Mouse (Mus musculus): ENCODE data around the gene Maml2. TPM values are rescaled to one million over a fixed set of nuclear protein-coding genes. Genes with fewer than 3 reads are reported as not detected.

The Maml2 gene
- polyA plus RNA-seq, 1 experiment from 2014 or later, result 10.0 TPM

- H3K36me3 ChIP-seq (ENCODE audit: insufficient read depth, low read length), result no peaks in the 10 kb centered on the region
- no peak overlapping the region for H3K9ac ChIP-seq (ENCODE audit: low read depth, low read length)
- TF ChIP-seq CTCF (IDR thresholded peaks at IDR 0.05; ENCODE audit: low read depth), result no peak
- no peak overlapping the region for H3K4me2 ChIP-seq (ENCODE audit: low read length)
- H3K9me3 ChIP-seq (replicated peaks; ENCODE audit: low read length), result no peaks in the 10 kb centered on the region
- H3K4me1 ChIP-seq (replicated peaks; ENCODE audit: insufficient read depth, low read length), result peaks cover 19% of the 10 kb centered on the region; the same call in 1 of the 2 replicates
- no peak overlapping the region for H3K27ac ChIP-seq
- 25% methylated on average over 5 of the region's 5 CpGs for WGBS
- ATAC-seq (replicated peaks; ENCODE audit: low FRiP score, low read depth) (0 out of 2 replicates have a peak, but pooled peaks have one; percentile 36), DNase-seq (ENCODE audit: low spot score) (no peak)
- no peak overlapping the region for H3K4me3 ChIP-seq (replicated peaks; ENCODE audit: low read depth, low read length)
- no peaks in the 10 kb centered on the region for H3K27me3 ChIP-seq (ENCODE audit: insufficient read depth, low read length)
Measured at GRCm38 (mm10) chr9:13513135-13513534, 215.4 kb downstream of the Maml2 start.

GRCm38 (mm10) chr9:13514435-13514834 lies 216.7 kb downstream of the Maml2 start:
- no peaks in the 10 kb centered on the region for H3K36me3 ChIP-seq (ENCODE audit: insufficient read depth, low read length)
- H3K9me3 ChIP-seq (replicated peaks; ENCODE audit: low read length), result no peaks in the 10 kb centered on the region
- H3K4me3 ChIP-seq (replicated peaks; ENCODE audit: low read depth, low read length), result no peak overlapping the region
- no peaks in the 10 kb centered on the region for H3K27me3 ChIP-seq (ENCODE audit: insufficient read depth, low read length)
- DNase-seq (ENCODE audit: low spot score), result no peak
- H3K9ac ChIP-seq (ENCODE audit: low read depth, low read length), result no peak overlapping the region
- H3K27ac ChIP-seq, result no peak overlapping the region
- no peak overlapping the region for H3K4me2 ChIP-seq (ENCODE audit: low read length)
- no peak for TF ChIP-seq CTCF (IDR thresholded peaks at IDR 0.05; ENCODE audit: low read depth)
- peaks cover 15% of the 10 kb centered on the region; the same call in 1 of the 2 replicates for H3K4me1 ChIP-seq (replicated peaks; ENCODE audit: insufficient read depth, low read length)
- no peak for ATAC-seq (replicated peaks; ENCODE audit: low FRiP score, low read depth)

- TF ChIP-seq CTCF (IDR thresholded peaks at IDR 0.05; ENCODE audit: low read depth), result no peak
- no peaks in the 10 kb centered on the region for H3K9me3 ChIP-seq (replicated peaks; ENCODE audit: low read length)
- no peak overlapping the region for H3K9ac ChIP-seq (ENCODE audit: low read depth, low read length)
- no peak overlapping the region for H3K4me2 ChIP-seq (ENCODE audit: low read length)
- peaks cover 10% of the 10 kb centered on the region; the same call in 1 of the 2 replicates for H3K4me1 ChIP-seq (replicated peaks; ENCODE audit: insufficient read depth, low read length)
- H3K4me3 ChIP-seq (replicated peaks; ENCODE audit: low read depth, low read length), result no peak overlapping the region
- ATAC-seq (replicated peaks; ENCODE audit: low FRiP score, low read depth), result no peak
- DNase-seq (ENCODE audit: low spot score), result no peak
- WGBS, result 18% methylated on average over 2 of the region's 2 CpGs
- H3K27me3 ChIP-seq (ENCODE audit: insufficient read depth, low read length), result no peaks in the 10 kb centered on the region
- no peaks in the 10 kb centered on the region for H3K36me3 ChIP-seq (ENCODE audit: insufficient read depth, low read length)
- H3K27ac ChIP-seq, result no peak overlapping the region
Measured at GRCm38 (mm10) chr9:13515976-13516375, 218.2 kb downstream of the Maml2 start.

- H3K9ac ChIP-seq (ENCODE audit: low read depth, low read length), result no peak overlapping the region
- no peaks in the 10 kb centered on the region for H3K9me3 ChIP-seq (replicated peaks; ENCODE audit: low read length)
- H3K4me1 ChIP-seq (replicated peaks; ENCODE audit: insufficient read depth, low read length), result peaks cover 11% of the 10 kb centered on the region; the same call in 1 of the 2 replicates
- TF ChIP-seq CTCF (IDR thresholded peaks at IDR 0.05; ENCODE audit: low read depth), result no peak
- no peak overlapping the region for H3K4me2 ChIP-seq (ENCODE audit: low read length)
- H3K36me3 ChIP-seq (ENCODE audit: insufficient read depth, low read length), result no peaks in the 10 kb centered on the region
- H3K27ac ChIP-seq, result 0 out of 2 replicates have a peak overlapping the region, but pooled peaks have one; percentile 19
- H3K27me3 ChIP-seq (ENCODE audit: insufficient read depth, low read length), result no peaks in the 10 kb centered on the region
- DNase-seq (ENCODE audit: low spot score), result peak; percentile 78
- WGBS, result 47% methylated on average over 2 of the region's 2 CpGs
- no peak; the same call in 1 of the 2 replicates for ATAC-seq (replicated peaks; ENCODE audit: low FRiP score, low read depth)
- no peak overlapping the region for H3K4me3 ChIP-seq (replicated peaks; ENCODE audit: low read depth, low read length)
Measured at GRCm38 (mm10) chr9:13518031-13518430, 220.3 kb downstream of the Maml2 start.

- no peaks in the 10 kb centered on the region for H3K27me3 ChIP-seq (ENCODE audit: insufficient read depth, low read length)
- no peak overlapping the region for H3K4me3 ChIP-seq (replicated peaks; ENCODE audit: low read depth, low read length)
- no peak for TF ChIP-seq CTCF (IDR thresholded peaks at IDR 0.05; ENCODE audit: low read depth)
- no peaks in the 10 kb centered on the region for H3K9me3 ChIP-seq (replicated peaks; ENCODE audit: low read length)
- peaks cover 11% of the 10 kb centered on the region; the same call in 1 of the 2 replicates for H3K4me1 ChIP-seq (replicated peaks; ENCODE audit: insufficient read depth, low read length)
- H3K36me3 ChIP-seq (ENCODE audit: insufficient read depth, low read length), result no peaks in the 10 kb centered on the region
- H3K27ac ChIP-seq, result 0 out of 2 replicates have a peak overlapping the region, but pooled peaks have one; percentile 19
- no peak overlapping the region for H3K9ac ChIP-seq (ENCODE audit: low read depth, low read length)
- WGBS, result 93% methylated on average over 2 of the region's 2 CpGs
- DNase-seq (ENCODE audit: low spot score), result no peak
- no peak overlapping the region for H3K4me2 ChIP-seq (ENCODE audit: low read length)
- ATAC-seq (replicated peaks; ENCODE audit: low FRiP score, low read depth), result no peak; the same call in 1 of the 2 replicates
Measured at GRCm38 (mm10) chr9:13518441-13518971, 220.7 kb downstream of the Maml2 start.

GRCm38 (mm10) chr9:13522061-13522820 lies 224.5 kb downstream of the Maml2 start:
- no peaks in the 10 kb centered on the region for H3K27me3 ChIP-seq (ENCODE audit: insufficient read depth, low read length)
- peaks cover 14% of the 10 kb centered on the region; the same call in 1 of the 2 replicates for H3K4me1 ChIP-seq (replicated peaks; ENCODE audit: insufficient read depth, low read length)
- 72% methylated on average over 9 of the region's 9 CpGs for WGBS
- DNase-seq (ENCODE audit: low spot score) (no peak), ATAC-seq (replicated peaks; ENCODE audit: low FRiP score, low read depth) (no peak)
- H3K36me3 ChIP-seq (ENCODE audit: insufficient read depth, low read length), result no peaks in the 10 kb centered on the region
- H3K4me3 ChIP-seq (replicated peaks; ENCODE audit: low read depth, low read length), result no peak overlapping the region
- H3K4me2 ChIP-seq (ENCODE audit: low read length), result no peak overlapping the region
- no peaks in the 10 kb centered on the region for H3K9me3 ChIP-seq (replicated peaks; ENCODE audit: low read length)
- no peak overlapping the region for H3K27ac ChIP-seq
- no peak for TF ChIP-seq CTCF (IDR thresholded peaks at IDR 0.05; ENCODE audit: low read depth)
- no peak overlapping the region for H3K9ac ChIP-seq (ENCODE audit: low read depth, low read length)
